Mouse (Mus musculus) cerebellum, adult 2 months (tissue): Measurements from ENCODE around the gene Pik3r1.

ENCODE experiments used
- CTCF ChIP-seq: fragments of 200-500 bp; IDR thresholded peaks from 2 replicates; pipeline ENCODE4 v1.5.1; 2011; ENCODE audit warnings: low read depth, mild to moderate bottlenecking, control low read depth, low read length, moderate library complexity, borderline replicate concordance; ENCODE audit not compliant: insufficient read depth
- POLR2A ChIP-seq: fragments of 200-500 bp; IDR thresholded peaks from 2 replicates; pipeline ENCODE4 v1.6.1; 2011; ENCODE audit warnings: low read length, control low read depth, borderline replicate concordance; ENCODE audit not compliant: insufficient read depth

GRCm38 (mm10) chr13:101757801-101758422 is 10.1 kb downstream of the Pik3r1 start:
- TF ChIP-seq CTCF (no peak), POLR2A (no peak)
